Mouse (Mus musculus) testis, adult 2 months (tissue): ENCODE results near the gene Igfbp1.

Experiments
- CTCF ChIP-seq: fragments of 200-500 bp; IDR thresholded peaks from 2 replicates; pipeline ENCODE4 v1.5.1; 2012; ENCODE audit warnings: low read depth, mild to moderate bottlenecking, inconsistent platforms, low read length, moderate library complexity; ENCODE audit not compliant: control insufficient read depth, insufficient read depth, insufficient replicate concordance
- POLR2A ChIP-seq: fragments of 200-500 bp; IDR thresholded peaks from 2 replicates; pipeline ENCODE4 v1.6.1; 2012; ENCODE audit warnings: low read depth, mild to moderate bottlenecking, inconsistent platforms, low read length, moderate library complexity; ENCODE audit not compliant: control insufficient read depth

DNA sequence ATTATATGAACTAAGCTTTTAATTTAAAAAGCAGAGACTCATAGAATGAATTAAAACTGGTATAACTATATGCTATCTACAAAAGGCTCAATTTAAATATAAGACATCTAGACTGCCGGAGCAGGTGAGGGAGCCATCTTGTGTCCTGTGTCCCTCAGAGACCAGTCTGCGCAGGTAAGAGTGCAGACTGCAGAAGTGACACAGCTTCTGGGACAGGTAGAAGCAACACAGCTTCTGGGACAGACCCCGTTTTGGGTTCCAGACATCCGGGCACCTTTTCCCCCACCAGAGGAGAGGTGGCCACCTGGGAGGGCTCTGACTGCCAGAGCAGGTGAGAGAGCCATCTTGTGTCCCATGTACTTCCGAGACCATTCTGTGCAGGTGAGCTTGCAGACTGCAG, 53.3 kb downstream of the Igfbp1 start:
- TF ChIP-seq CTCF (no peak), POLR2A (no peak)
